Mouse (Mus musculus): ENCODE data around the gene Sipa1l1.

DNA sequence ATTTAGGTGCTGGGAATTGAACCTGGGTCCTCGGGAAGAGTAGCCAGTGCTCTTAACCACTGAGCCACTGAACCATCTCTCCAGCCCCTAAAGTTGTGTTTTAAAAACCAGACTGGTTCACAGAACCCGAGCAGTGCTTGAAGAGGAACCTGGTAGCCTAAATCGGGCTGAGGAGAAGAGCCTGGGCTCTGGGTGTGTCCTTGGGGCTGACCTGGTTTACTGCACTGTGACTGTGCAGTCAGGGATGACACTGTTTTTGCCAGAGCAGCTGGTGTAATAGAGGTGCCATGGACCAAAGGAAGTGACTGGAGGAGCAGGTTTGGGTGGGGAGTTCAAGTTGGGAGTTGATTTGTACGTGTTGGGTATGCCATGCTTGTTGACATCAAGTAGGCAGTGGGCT is 10.5 kb downstream of the Sipa1l1 start:
- TF ChIP-seq POLR2A (IDR thresholded peaks at IDR 0.05; ENCODE audit: low read depth, low read length) (no peak), CTCF (conservative IDR thresholded peaks at IDR 0.05; ENCODE audit: insufficient read depth, insufficient read length, low read depth, low read length) (no peak)

All from kidney, adult 2 months (tissue).